Mouse (Mus musculus) adrenal gland, postnatal 25 days (tissue): ENCODE data around the gene Dnah17. TPM values are rescaled to one million over a fixed set of nuclear protein-coding genes. Genes with fewer than 3 reads are reported as not detected.
A peak's percentile ranks its signal among the peaks of the same experiment; 100 is the strongest.

ENCODE experiments used
- DNase-seq: peaks from one replicate; pipeline ENCODE4 v3.0.0; 2021; ENCODE audit warnings: mixed read lengths
- long read RNA-seq: library from polyadenylated mRNA; stranded (forward); transcript quantifications from one replicate; pipeline ENCODE4 v2.0.0, GENCODE M21; 2021
- total RNA-seq: library from RNA; stranded (reverse); gene quantifications from 2 replicates; pipeline ENCODE4 v1.2.3, GENCODE M21; 2021

Gene Dnah17
- 0.03 TPM in 1 of 2 replicates, not detected in the other for total RNA-seq
- long read RNA-seq, result 0 reads

GRCm38 (mm10) chr11:118130534-118130933, at the start of gene Dnah17:
Gene Dnah17, minus strand, starts transcription at chr11:118130634.
- no peak for DNase-seq

GRCm38 (mm10) chr11:118180199-118180598, 49.8 kb upstream of the Dnah17 start:
- DNase-seq, result no peak

- DNase-seq, result no peak
Observed at GRCm38 (mm10) chr11:118178236-118178635, 47.8 kb upstream of the Dnah17 start.

- DNase-seq, result no peak
Observed at GRCm38 (mm10) chr11:118174752-118175151, 44.3 kb upstream of the Dnah17 start.

- no peak for DNase-seq
Observed at GRCm38 (mm10) chr11:118172768-118173167, 42.3 kb upstream of the Dnah17 start.

GRCm38 (mm10) chr11:118170333-118170732, 39.9 kb upstream of the Dnah17 start:
- DNase-seq, result no peak

- no peak for DNase-seq
Observed at GRCm38 (mm10) chr11:118168714-118169113, 38.3 kb upstream of the Dnah17 start.

GRCm38 (mm10) chr11:118166626-118167025, 36.2 kb upstream of the Dnah17 start:
- no peak for DNase-seq

- no peak for DNase-seq
Observed at GRCm38 (mm10) chr11:118165681-118166080, 35.2 kb upstream of the Dnah17 start.

- DNase-seq, result no peak
Observed at GRCm38 (mm10) chr11:118164566-118164965, 34.1 kb upstream of the Dnah17 start.

GRCm38 (mm10) chr11:118162245-118162644, 31.8 kb upstream of the Dnah17 start:
- no peak for DNase-seq

- DNase-seq, result no peak
Observed at GRCm38 (mm10) chr11:118161240-118161639, 30.8 kb upstream of the Dnah17 start.

- DNase-seq, result no peak
Observed at GRCm38 (mm10) chr11:118160763-118161162, 30.3 kb upstream of the Dnah17 start.

GRCm38 (mm10) chr11:118158753-118159152, 28.3 kb upstream of the Dnah17 start:
- no peak for DNase-seq

- no peak for DNase-seq
Observed at GRCm38 (mm10) chr11:118156480-118157060, 26.1 kb upstream of the Dnah17 start.

- no peak for DNase-seq
Observed at GRCm38 (mm10) chr11:118152964-118153363, 22.5 kb upstream of the Dnah17 start.

GRCm38 (mm10) chr11:118151423-118152180, 21.2 kb upstream of the Dnah17 start:
- no peak for DNase-seq

GRCm38 (mm10) chr11:118150115-118150701, 19.8 kb upstream of the Dnah17 start:
- peak; percentile 44 for DNase-seq

- DNase-seq, result no peak
Observed at GRCm38 (mm10) chr11:118147877-118148637, 17.6 kb upstream of the Dnah17 start.

GRCm38 (mm10) chr11:118146446-118146845, 16.0 kb upstream of the Dnah17 start:
- DNase-seq, result no peak

GRCm38 (mm10) chr11:118145771-118146351, 15.4 kb upstream of the Dnah17 start:
- no peak for DNase-seq

- DNase-seq, result no peak
Observed at GRCm38 (mm10) chr11:118145092-118145491, 14.7 kb upstream of the Dnah17 start.
